Mouse (Mus musculus) small intestine, adult 2 months (tissue): ENCODE results near the gene Them5. TPM values are rescaled to one million over a fixed set of nuclear protein-coding genes. Genes with fewer than 3 reads are reported as not detected.

Source experiments
- H3K27ac ChIP-seq: fragments of 200-500 bp; 2 replicates; pipeline ENCODE4 v1.5.1; 2012; ENCODE audit warnings: low read depth, low read length, control low read depth, inconsistent platforms; ENCODE audit not compliant: insufficient read depth
- H3K27me3 ChIP-seq: fragments of 200-500 bp; 2 replicates; pipeline ENCODE4 v1.6.1; 2012; ENCODE audit warnings: mild to moderate bottlenecking, moderate library complexity, low read length, inconsistent platforms; ENCODE audit not compliant: control insufficient read depth, insufficient read depth
- H3K36me3 ChIP-seq: fragments of 200-500 bp; 2 replicates; pipeline ENCODE4 v1.6.1; 2012; ENCODE audit warnings: mild to moderate bottlenecking, low read length, control low read depth, inconsistent platforms; ENCODE audit not compliant: control insufficient read depth, insufficient read depth
- H3K4me1 ChIP-seq: fragments of 200-500 bp; 2 replicates; pipeline ENCODE4 v1.6.1; 2012; ENCODE audit warnings: low read length, inconsistent platforms, mixed read lengths; ENCODE audit not compliant: control insufficient read depth, insufficient read depth, insufficient read length
- H3K4me3 ChIP-seq: fragments of 200-500 bp; 2 replicates; pipeline ENCODE4 v1.5.1; 2012; ENCODE audit warnings: low read depth, mild to moderate bottlenecking, control low read depth, inconsistent platforms, low read length, moderate library complexity
- CTCF ChIP-seq: fragments of 200-500 bp; IDR thresholded peaks from 2 replicates; pipeline ENCODE4 v1.5.1; 2012; ENCODE audit warnings: low read depth, mild to moderate bottlenecking, control low read depth, inconsistent platforms, low read length, moderate library complexity, mixed read lengths; ENCODE audit not compliant: insufficient replicate concordance, insufficient read length; ENCODE audit errors: extremely low read depth
- POLR2A ChIP-seq: fragments of 200-500 bp; IDR thresholded peaks from 2 replicates; pipeline ENCODE4 v1.6.1; 2012; ENCODE audit warnings: low read depth, mild to moderate bottlenecking, control low read depth, inconsistent platforms, low read length, moderate library complexity
- WGBS: fragments of 180-500 bp; shearing (Covaris S2); methylation state at CpG from one replicate; pipeline ENCODE4 v1.1.7; 2018; 5-methylcytosine and 5-hydroxymethylcytosine counted together
- polyA plus RNA-seq: library from polyadenylated mRNA; depleted of rRNA; stranded (reverse); fragments of >200 nt; gene quantifications from 2 replicates; pipeline ENCODE4 v1.2.3, GENCODE M21; 2012

Them5 gene
- polyA plus RNA-seq, 1 experiment = not detected

DNA sequence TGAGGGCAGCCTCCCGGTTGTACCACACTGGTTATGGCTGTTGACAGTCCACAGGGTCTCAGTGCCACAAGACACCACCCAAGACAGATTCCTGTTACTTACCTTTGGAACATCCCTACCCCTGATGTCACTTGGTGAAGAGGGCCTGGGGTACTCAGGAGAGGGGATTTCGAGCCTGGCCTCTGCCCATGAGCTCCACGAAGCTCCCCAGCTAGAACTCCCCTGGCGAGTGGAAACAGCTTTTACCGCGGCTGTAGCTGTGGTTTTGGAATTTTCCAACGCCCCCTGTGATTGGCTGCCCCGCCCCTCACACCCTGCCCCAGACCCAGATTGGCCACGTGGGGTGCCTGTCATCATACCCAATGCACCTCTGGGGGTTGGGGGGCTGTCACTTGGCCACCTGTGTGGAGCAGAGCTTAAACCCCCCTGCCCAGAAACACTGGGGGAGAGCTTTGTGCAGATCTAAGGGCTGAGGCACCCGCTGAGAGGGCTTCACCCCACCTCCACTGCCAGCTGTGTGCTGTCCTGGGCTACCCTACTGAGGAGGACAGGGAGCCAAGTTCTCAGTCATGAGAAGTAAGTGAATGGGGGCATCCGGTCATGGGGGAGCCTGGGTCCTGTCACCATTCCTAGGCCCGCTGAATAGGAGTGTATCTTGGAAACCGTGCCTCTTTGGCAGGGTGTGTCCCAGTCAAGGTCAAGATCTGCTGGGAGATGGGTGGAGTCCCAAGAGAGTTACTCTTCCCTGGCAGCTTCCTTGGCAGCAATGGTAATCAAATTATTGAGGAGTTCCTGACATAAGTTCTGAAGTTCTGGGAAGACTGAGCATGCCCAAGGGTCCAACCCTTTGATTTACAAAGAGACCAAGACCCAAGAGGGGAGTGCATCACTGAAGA lies 35.4 kb downstream of the Them5 start:
- 39% methylated on average over 13 of the region's 13 CpGs for WGBS

DNA sequence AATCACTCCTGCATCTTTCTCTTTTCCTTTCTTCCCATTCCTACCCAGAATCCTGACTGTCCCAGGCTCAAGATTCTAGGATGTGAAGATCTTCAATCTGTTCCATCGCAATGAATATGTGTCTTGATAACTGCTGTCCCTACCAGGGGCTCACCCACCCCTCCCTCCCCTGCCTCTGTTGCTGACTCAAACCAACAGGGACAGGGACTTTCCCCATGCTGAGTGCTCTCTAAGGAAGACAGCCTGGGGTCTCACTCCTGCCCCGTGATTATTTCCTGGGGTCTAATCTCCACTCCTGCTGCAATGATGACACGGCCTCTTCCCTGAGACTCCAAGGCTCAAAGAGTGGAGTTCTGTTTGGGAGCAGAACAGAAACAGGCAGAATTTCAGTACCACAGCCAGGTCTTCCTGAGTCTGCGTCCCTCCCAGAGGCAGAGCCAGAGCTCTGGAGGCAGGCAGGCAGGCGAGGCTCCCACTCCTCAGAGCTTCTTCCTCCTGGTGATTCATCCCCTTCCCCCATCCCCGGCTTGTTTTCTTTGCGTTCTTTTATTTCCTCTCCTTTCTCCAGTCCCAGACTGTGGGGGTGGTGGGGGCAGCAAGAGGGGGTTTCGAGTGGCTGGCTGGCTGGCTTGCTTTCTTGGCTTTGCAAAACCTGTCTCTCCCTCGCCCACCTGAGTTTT lies 38.1 kb downstream of the Them5 start:
- H3K27ac ChIP-seq = no peak overlapping the region
- H3K4me1 ChIP-seq = peaks cover 21% of the 10 kb centered on the region
- H3K27me3 ChIP-seq = no peaks in the 10 kb centered on the region
- TF ChIP-seq POLR2A = no peak
- H3K36me3 ChIP-seq = peaks cover 10% of the 10 kb centered on the region
- H3K4me3 ChIP-seq = no peak overlapping the region
- 62% methylated on average over 9 of the region's 9 CpGs for WGBS

More for the DNA sequence above, 35.4 kb downstream of the Them5 start:
- Histone ChIP-seq H3K27me3 (no peaks in the 10 kb centered on the region), H3K4me1 (peaks cover 36% of the 10 kb centered on the region), H3K27ac (no peak overlapping the region), H3K36me3 (peaks cover 10% of the 10 kb centered on the region), H3K4me3 (peak overlapping the region; percentile 4; the same call in 1 of the 2 replicates)
- no peak for TF ChIP-seq CTCF
- no peak for TF ChIP-seq POLR2A

DNA sequence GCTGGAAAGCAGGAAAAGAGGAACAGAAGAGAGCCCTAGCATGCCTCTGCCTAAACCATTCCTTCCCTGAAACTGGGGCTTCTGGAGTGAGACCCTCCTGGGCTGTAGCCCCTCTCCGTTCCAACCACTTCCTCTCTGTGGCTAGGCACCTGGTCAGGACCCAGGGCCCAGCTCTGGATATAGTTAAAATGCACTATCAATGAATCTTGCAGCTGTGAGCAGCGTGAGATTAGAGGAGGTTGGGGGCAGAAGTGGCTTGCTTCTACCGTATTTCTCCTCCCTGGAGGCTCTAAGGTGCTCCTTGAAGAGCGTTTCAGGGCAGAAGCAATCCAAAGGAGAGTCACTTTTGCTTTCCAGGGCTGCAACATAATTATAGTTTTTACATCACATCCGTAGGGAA lies 40.4 kb downstream of the Them5 start:
- TF ChIP-seq POLR2A = no peak
- TF ChIP-seq CTCF = no peak
- Histone ChIP-seq H3K4me1 (peaks cover 6% of the 10 kb centered on the region), H3K27me3 (no peaks in the 10 kb centered on the region), H3K4me3 (no peak overlapping the region), H3K36me3 (peaks cover 10% of the 10 kb centered on the region; the same call in 1 of the 2 replicates), H3K27ac (no peak overlapping the region)
- 77% methylated on average over 5 of the region's 5 CpGs for WGBS

DNA sequence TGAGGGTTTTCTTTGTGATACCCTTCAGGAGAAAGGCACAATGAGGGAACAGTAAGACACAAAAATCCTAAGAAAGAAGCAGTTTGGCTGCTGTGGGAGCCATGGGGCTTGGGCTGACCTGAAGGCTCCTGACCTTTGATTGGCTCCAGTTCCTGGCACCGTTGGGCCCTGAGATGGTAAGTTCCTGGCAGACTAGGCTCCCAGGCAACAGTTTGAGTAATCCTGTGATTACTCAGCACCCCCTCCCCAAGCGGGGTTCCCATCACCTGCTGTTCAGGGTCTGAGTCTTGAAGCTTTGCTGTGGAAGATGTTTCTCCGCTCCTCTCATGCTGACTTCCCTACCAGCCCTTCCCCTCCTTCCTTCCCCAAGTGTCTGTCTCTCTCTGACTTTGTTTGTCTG lies 41.6 kb downstream of the Them5 start:
- Histone ChIP-seq H3K36me3 (peaks cover 17% of the 10 kb centered on the region), H3K27ac (no peak overlapping the region), H3K4me3 (no peak overlapping the region), H3K4me1 (no peaks in the 10 kb centered on the region), H3K27me3 (no peaks in the 10 kb centered on the region)
- 72% methylated on average over 3 of the region's 3 CpGs for WGBS
- no peak for TF ChIP-seq POLR2A
- no peak for TF ChIP-seq CTCF

DNA sequence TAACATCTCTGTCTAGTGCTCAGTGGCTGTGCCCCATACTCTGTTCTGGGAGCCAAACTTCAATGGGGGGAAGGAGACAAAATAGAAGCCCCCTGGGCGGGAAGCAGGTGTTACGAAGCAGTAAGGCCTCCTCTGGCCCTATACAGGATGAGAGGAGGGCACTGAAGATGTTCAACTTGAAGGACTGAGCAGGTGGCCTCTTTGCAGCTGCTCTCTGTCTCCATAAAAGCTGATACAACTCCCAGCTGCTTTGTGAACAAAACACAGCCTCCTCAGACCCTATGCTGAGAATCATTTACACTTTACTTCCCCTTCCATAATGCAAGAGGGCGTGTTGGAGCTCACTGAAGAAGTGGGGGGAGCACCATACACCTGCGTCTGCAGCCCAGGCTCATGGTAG lies 44.8 kb downstream of the Them5 start:
- no peaks in the 10 kb centered on the region for H3K27me3 ChIP-seq
- H3K4me3 ChIP-seq = no peak overlapping the region
- no peaks in the 10 kb centered on the region for H3K4me1 ChIP-seq
- no peak overlapping the region for H3K27ac ChIP-seq
- TF ChIP-seq CTCF = no peak
- TF ChIP-seq POLR2A = no peak
- H3K36me3 ChIP-seq = peaks cover 32% of the 10 kb centered on the region
- 73% methylated on average over 4 of the region's 4 CpGs for WGBS

DNA sequence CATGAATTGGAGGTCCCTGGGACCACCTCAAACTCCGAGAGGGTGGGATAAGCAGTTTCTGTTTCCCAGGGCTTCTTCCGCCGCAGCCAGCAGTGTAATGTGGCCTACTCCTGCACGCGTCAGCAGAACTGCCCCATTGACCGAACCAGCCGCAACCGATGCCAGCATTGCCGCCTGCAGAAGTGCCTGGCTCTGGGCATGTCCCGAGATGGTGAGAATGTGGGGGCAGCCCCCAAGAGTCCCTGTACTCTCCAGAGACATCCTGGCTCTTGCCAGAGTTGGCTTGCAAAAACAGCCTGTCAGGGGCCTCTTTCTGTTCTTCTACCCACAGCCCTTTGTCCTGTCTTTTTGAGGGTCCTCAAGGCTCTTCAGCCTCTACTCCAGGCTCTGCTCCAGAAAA lies 45.5 kb downstream of the Them5 start:
- TF ChIP-seq CTCF (no peak), POLR2A (no peak)
- no peaks in the 10 kb centered on the region for H3K27me3 ChIP-seq
- no peaks in the 10 kb centered on the region for H3K4me1 ChIP-seq
- no peak overlapping the region for H3K27ac ChIP-seq
- 94% methylated on average over 10 of the region's 10 CpGs for WGBS
- peaks cover 34% of the 10 kb centered on the region for H3K36me3 ChIP-seq
- no peak overlapping the region for H3K4me3 ChIP-seq

DNA sequence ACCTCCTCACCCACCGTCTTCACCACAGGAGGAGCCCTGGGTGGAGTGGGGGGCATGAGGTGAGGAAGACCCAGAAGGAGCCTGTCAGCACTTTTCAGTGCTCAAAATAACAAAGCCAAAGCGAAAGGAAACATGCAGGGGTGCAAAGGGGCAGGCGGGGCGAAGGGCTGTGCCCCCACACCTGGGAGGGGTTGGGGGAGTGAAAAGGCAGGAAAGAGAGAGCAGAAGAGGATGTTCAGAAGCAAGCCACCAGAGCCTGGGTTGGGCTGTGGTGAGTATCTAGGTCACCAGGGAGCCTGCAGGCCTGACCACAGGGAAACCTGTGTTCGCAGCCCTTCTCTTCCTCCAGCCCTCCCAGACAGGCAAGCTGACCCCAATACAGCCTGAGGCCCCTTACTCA lies 46.1 kb downstream of the Them5 start:
- no peak overlapping the region for H3K4me3 ChIP-seq
- 83% methylated on average over 5 of the region's 5 CpGs for WGBS
- TF ChIP-seq CTCF = no peak
- TF ChIP-seq POLR2A = no peak
- H3K36me3 ChIP-seq = peaks cover 40% of the 10 kb centered on the region
- no peak overlapping the region for H3K27ac ChIP-seq
- no peaks in the 10 kb centered on the region for H3K27me3 ChIP-seq
- no peaks in the 10 kb centered on the region for H3K4me1 ChIP-seq
